Mouse (Mus musculus): ENCODE measurements around the gene Gpc6. TPM values are rescaled to one million over a fixed set of nuclear protein-coding genes. Genes with fewer than 3 reads are reported as not detected.

Gene Gpc6
- polyA plus RNA-seq, 1 experiment from 2014 or later, result 24.6 TPM

DNA sequence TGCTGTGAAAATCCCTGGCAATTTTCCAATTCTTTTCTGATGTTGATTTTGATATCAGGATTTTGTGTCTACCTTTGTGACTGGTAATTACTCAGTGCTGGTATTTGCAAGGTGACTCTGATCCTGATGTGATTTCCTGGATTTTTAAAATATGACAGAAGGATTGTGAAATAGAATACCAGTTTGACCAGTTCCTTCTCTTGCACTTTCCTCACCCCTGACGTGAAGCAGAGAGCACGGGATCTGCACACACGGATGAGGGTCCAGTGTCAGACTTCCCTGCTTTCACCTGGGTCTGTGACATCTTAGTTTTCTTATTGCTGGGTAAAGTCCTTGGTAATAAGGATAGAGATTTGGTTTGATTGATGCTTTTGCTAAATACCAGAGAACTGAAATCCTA is 232.3 kb downstream of the Gpc6 start:
- ATAC-seq (ENCODE audit: low FRiP score), result no peak
- Histone ChIP-seq H3K27ac (replicated peaks) (no peak overlapping the region), H3K4me3 (replicated peaks) (no peak overlapping the region), H3K4me1 (no peaks in the 10 kb centered on the region), H3K27me3 (replicated peaks) (no peaks in the 10 kb centered on the region), H3K9ac (replicated peaks) (no peak overlapping the region), H3K4me2 (no peak overlapping the region), H3K9me3 (replicated peaks) (no peaks in the 10 kb centered on the region), H3K36me3 (no peaks in the 10 kb centered on the region)
- 92% methylated on average over 3 of the region's 3 CpGs for WGBS

- Histone ChIP-seq H3K4me1 (no peaks in the 10 kb centered on the region), H3K4me3 (replicated peaks) (no peak overlapping the region), H3K36me3 (no peaks in the 10 kb centered on the region), H3K27me3 (replicated peaks) (no peaks in the 10 kb centered on the region), H3K4me2 (no peak overlapping the region), H3K9me3 (replicated peaks) (no peaks in the 10 kb centered on the region), H3K9ac (replicated peaks) (no peak overlapping the region), H3K27ac (replicated peaks) (no peak overlapping the region)
- ATAC-seq (ENCODE audit: low FRiP score), result no peak
- WGBS, result 94% methylated on average over 5 of the region's 5 CpGs
These were observed 241.2 kb downstream of the Gpc6 start for GRCm38 (mm10) chr14:117166350-117166749.

DNA sequence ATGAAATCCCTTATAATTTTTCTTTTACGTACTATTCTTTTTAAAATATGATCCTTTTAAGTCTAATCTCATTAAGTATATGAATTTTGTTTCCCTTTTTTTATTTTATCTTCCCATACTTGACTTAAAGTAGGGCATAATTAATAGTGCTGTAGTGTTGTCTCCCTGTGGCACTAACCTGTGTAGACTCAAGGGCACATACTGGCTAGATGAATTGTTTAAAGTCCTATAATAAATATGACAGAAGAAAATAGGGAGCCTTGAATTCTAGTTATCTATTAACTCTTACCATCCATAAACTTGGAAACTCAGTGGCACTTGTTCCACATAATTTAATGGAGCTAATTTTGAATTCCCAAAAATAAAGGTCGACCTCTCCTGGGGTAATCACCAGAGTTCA is 268.2 kb downstream of the Gpc6 start:
- Histone ChIP-seq H3K27me3 (replicated peaks) (no peaks in the 10 kb centered on the region), H3K4me3 (replicated peaks) (no peak overlapping the region), H3K27ac (replicated peaks) (no peak overlapping the region), H3K4me1 (no peaks in the 10 kb centered on the region), H3K9ac (replicated peaks) (no peak overlapping the region), H3K4me2 (no peak overlapping the region), H3K9me3 (replicated peaks) (no peaks in the 10 kb centered on the region), H3K36me3 (no peaks in the 10 kb centered on the region)
- no peak for ATAC-seq (ENCODE audit: low FRiP score)
- 93% methylated on average over 2 of the region's 2 CpGs for WGBS

DNA sequence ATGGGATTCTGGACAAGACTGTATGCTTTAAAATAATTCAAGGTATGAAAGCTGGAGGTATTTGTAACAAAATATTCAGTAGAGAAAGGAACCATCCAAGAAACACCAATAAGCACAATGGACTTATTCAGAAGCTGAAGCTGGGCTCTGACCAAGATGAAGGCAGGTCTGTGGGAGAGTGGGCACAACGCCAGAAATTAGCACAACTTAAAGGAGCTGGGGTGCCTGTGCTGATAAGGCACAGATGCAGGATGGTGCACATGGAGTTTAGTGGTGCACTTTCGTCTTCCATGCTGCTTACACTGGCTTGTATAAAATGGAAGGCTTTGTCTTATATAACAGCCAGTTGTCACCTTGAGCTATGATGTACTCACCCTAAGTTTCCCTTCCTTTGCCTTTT is 276.9 kb downstream of the Gpc6 start:
- H3K27ac ChIP-seq (replicated peaks), result no peak overlapping the region
- H3K4me2 ChIP-seq, result no peak overlapping the region
- H3K4me1 ChIP-seq, result no peaks in the 10 kb centered on the region
- no peaks in the 10 kb centered on the region for H3K9me3 ChIP-seq (replicated peaks)
- no peaks in the 10 kb centered on the region for H3K36me3 ChIP-seq
- H3K9ac ChIP-seq (replicated peaks), result no peak overlapping the region
- no peak for ATAC-seq (ENCODE audit: low FRiP score)
- WGBS, result 81% methylated on average over 2 of the region's 2 CpGs
- no peaks in the 10 kb centered on the region for H3K27me3 ChIP-seq (replicated peaks)
- H3K4me3 ChIP-seq (replicated peaks), result no peak overlapping the region

GRCm38 (mm10) chr14:117203960-117204359 is 278.8 kb downstream of the Gpc6 start:
- H3K36me3 ChIP-seq, result no peaks in the 10 kb centered on the region
- H3K4me1 ChIP-seq, result no peaks in the 10 kb centered on the region
- no peak overlapping the region for H3K4me3 ChIP-seq (replicated peaks)
- H3K4me2 ChIP-seq, result no peak overlapping the region
- H3K27ac ChIP-seq (replicated peaks), result no peak overlapping the region
- no peaks in the 10 kb centered on the region for H3K9me3 ChIP-seq (replicated peaks)
- no peak overlapping the region for H3K9ac ChIP-seq (replicated peaks)
- WGBS, result 90% methylated on average over 3 of the region's 3 CpGs
- no peak for ATAC-seq (ENCODE audit: low FRiP score)
- H3K27me3 ChIP-seq (replicated peaks), result no peaks in the 10 kb centered on the region

GRCm38 (mm10) chr14:117214373-117214772 is 289.3 kb downstream of the Gpc6 start:
- Histone ChIP-seq H3K27me3 (replicated peaks) (no peaks in the 10 kb centered on the region), H3K9ac (replicated peaks) (no peak overlapping the region), H3K27ac (replicated peaks) (no peak overlapping the region), H3K4me3 (replicated peaks) (no peak overlapping the region), H3K9me3 (replicated peaks) (no peaks in the 10 kb centered on the region), H3K4me2 (no peak overlapping the region), H3K36me3 (no peaks in the 10 kb centered on the region), H3K4me1 (no peaks in the 10 kb centered on the region)
- no peak for ATAC-seq (ENCODE audit: low FRiP score)

DNA sequence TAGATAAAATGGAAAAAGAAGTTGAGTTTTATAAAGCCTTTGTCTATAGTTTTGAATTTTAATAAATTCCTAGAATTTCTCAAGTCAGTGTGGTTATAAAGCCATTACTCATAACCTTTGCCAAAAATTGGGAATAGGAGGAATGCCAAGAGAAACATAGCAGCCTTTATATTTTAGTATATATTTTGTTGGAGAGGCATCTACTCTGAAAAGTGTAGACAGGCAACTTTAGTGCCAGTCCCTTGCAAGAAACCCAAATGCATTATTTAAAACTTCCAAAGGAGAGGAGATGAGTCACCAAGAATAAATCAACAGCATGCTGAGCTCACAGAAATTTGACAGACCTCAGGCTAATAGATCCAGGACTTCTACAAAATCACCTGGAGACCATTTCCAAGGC is 301.8 kb downstream of the Gpc6 start:
- Histone ChIP-seq H3K4me1 (no peaks in the 10 kb centered on the region), H3K27me3 (replicated peaks) (no peaks in the 10 kb centered on the region), H3K4me2 (no peak overlapping the region), H3K9ac (replicated peaks) (no peak overlapping the region), H3K36me3 (no peaks in the 10 kb centered on the region), H3K4me3 (replicated peaks) (no peak overlapping the region), H3K27ac (replicated peaks) (no peak overlapping the region), H3K9me3 (replicated peaks) (no peaks in the 10 kb centered on the region)
- ATAC-seq (ENCODE audit: low FRiP score), result no peak

- H3K4me1 ChIP-seq, result no peaks in the 10 kb centered on the region
These were observed 305.4 kb downstream of the Gpc6 start for GRCm38 (mm10) chr14:117230476-117230875.

GRCm38 (mm10) chr14:117238226-117238625 is 313.1 kb downstream of the Gpc6 start:
- H3K4me1 ChIP-seq, result no peaks in the 10 kb centered on the region
- H3K36me3 ChIP-seq, result no peaks in the 10 kb centered on the region
- WGBS, result 75% methylated on average over 6 of the region's 6 CpGs
- no peak overlapping the region for H3K27ac ChIP-seq (replicated peaks)
- no peak overlapping the region for H3K4me3 ChIP-seq (replicated peaks)
- no peak overlapping the region for H3K9ac ChIP-seq (replicated peaks)
- H3K27me3 ChIP-seq (replicated peaks), result no peaks in the 10 kb centered on the region
- no peaks in the 10 kb centered on the region for H3K9me3 ChIP-seq (replicated peaks)
- no peak overlapping the region for H3K4me2 ChIP-seq
- ATAC-seq (ENCODE audit: low FRiP score), result no peak

More at GRCm38 (mm10) chr14:117230476-117230875, 305.4 kb downstream of the Gpc6 start:
- H3K27ac ChIP-seq (replicated peaks), result no peak overlapping the region
- H3K36me3 ChIP-seq, result no peaks in the 10 kb centered on the region
- ATAC-seq (ENCODE audit: low FRiP score), result no peak
- H3K9me3 ChIP-seq (replicated peaks), result no peaks in the 10 kb centered on the region
- WGBS, result 70% methylated on average over 4 of the region's 4 CpGs
- no peak overlapping the region for H3K9ac ChIP-seq (replicated peaks)
- no peak overlapping the region for H3K4me2 ChIP-seq
- no peak overlapping the region for H3K4me3 ChIP-seq (replicated peaks)
- no peaks in the 10 kb centered on the region for H3K27me3 ChIP-seq (replicated peaks)

GRCm38 (mm10) chr14:117239694-117240427 is 314.7 kb downstream of the Gpc6 start:
- no peak for ATAC-seq (ENCODE audit: low FRiP score)

GRCm38 (mm10) chr14:117245631-117246030 is 320.5 kb downstream of the Gpc6 start:
- ATAC-seq (ENCODE audit: low FRiP score), result no peak
- Histone ChIP-seq H3K4me1 (no peaks in the 10 kb centered on the region), H3K27me3 (replicated peaks) (no peaks in the 10 kb centered on the region), H3K4me3 (replicated peaks) (no peak overlapping the region), H3K4me2 (no peak overlapping the region), H3K9me3 (replicated peaks) (no peaks in the 10 kb centered on the region), H3K27ac (replicated peaks) (no peak overlapping the region), H3K9ac (replicated peaks) (no peak overlapping the region), H3K36me3 (no peaks in the 10 kb centered on the region)
- WGBS, result 85% methylated on average over 3 of the region's 3 CpGs

More at GRCm38 (mm10) chr14:117239694-117240427, 314.7 kb downstream of the Gpc6 start:
- Histone ChIP-seq H3K9me3 (replicated peaks) (no peaks in the 10 kb centered on the region), H3K27ac (replicated peaks) (no peak overlapping the region), H3K27me3 (replicated peaks) (no peaks in the 10 kb centered on the region), H3K4me1 (no peaks in the 10 kb centered on the region), H3K9ac (replicated peaks) (no peak overlapping the region), H3K4me2 (no peak overlapping the region), H3K36me3 (no peaks in the 10 kb centered on the region), H3K4me3 (replicated peaks) (no peak overlapping the region)
- 92% methylated on average over 8 of the region's 8 CpGs for WGBS

- H3K27me3 ChIP-seq (replicated peaks), result no peaks in the 10 kb centered on the region
- 88% methylated on average over 4 of the region's 4 CpGs for WGBS
- H3K4me1 ChIP-seq, result no peaks in the 10 kb centered on the region
- H3K4me2 ChIP-seq, result no peak overlapping the region
- no peak overlapping the region for H3K4me3 ChIP-seq (replicated peaks)
- H3K9ac ChIP-seq (replicated peaks), result no peak overlapping the region
- no peak for ATAC-seq (ENCODE audit: low FRiP score)
- no peaks in the 10 kb centered on the region for H3K9me3 ChIP-seq (replicated peaks)
- no peaks in the 10 kb centered on the region for H3K36me3 ChIP-seq
- H3K27ac ChIP-seq (replicated peaks), result no peak overlapping the region
These were observed 331.1 kb downstream of the Gpc6 start for GRCm38 (mm10) chr14:117256192-117256591.
